Mouse (Mus musculus): Measurements from ENCODE around the gene Atp13a4.

- no peak for TF ChIP-seq ZC3H11A (IDR thresholded peaks at IDR 0.05; ENCODE audit: borderline replicate concordance, low read depth, low read length)
- no peak for TF ChIP-seq MAFK (IDR thresholded peaks at IDR 0.05; ENCODE audit: insufficient read depth, low read depth, low read length)
- no peak for TF ChIP-seq CHD2 (IDR thresholded peaks at IDR 0.05; ENCODE audit: low read depth, low read length)
- TF ChIP-seq ZNF384 (IDR thresholded peaks at IDR 0.05; ENCODE audit: low read depth, low read length): no peak
Measured at GRCm38 (mm10) chr16:29456851-29457250, 87.8 kb downstream of the Atp13a4 start.

Data from ES-E14 (cell line).